Mouse (Mus musculus) heart, adult 8-10 months (tissue): ENCODE data around the gene Spint3. TPM values are rescaled to one million over a fixed set of nuclear protein-coding genes. Genes with fewer than 3 reads are reported as not detected.
"Not testable (repeated sequence)": the region's sequence is repeated elsewhere in the genome, so short reads cannot be mapped to it uniquely, and the experiment has no call there.

Source experiments
- DNase-seq: peaks from one replicate; pipeline ENCODE4 v3.0.0; 2022; ENCODE audit warnings: low spot score
- total RNA-seq, 4 experiments: library from RNA; stranded (reverse); gene quantifications; 2 replicates each; pipeline ENCODE4 v1.2.4; 2022

Spint3 gene
- not detected for total RNA-seq

DNA sequence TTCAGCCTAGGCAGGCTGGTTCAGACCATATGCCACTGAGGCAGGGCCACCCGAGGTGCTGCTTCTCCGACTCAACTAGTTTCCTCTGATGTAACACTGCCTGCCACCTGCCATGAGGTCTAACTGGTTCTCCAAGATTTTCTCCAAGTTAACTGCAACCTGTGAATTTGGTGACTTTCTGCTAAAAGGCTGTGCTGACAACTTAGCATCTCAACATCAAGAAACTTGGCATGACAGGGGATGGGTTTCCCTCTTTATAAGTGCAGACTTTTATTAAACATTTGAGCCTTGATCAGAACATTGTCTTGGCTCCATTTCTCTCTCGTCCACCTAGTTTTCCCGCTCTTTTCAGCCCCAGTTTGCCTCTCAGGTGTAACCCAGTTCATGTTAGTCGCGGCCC is at the start of gene Spint3:
TSS of gene Spint3 (minus strand) at position 101 of the 400 bp plus-strand sequence.
- not testable (repeated sequence) for DNase-seq

DNA sequence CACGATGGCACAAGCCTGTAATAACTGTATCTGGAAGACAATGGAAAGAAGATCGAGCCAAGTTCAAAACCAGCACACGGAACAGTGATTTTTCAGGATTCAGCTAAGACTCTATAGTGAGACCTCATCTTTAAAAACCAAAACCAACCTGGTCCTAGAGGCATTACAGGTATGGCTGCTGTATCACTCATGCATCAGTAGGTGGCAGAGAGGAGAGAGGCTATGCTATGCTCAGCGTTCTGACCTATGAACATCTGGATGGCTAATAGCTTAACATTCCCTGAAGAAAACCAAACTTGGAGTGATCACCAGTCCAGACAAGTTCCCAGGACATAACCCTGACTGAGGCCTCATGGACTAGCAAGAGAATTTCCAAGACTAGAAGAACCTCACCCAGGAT is 48.5 kb upstream of the Spint3 start:
- DNase-seq: no peak

DNA sequence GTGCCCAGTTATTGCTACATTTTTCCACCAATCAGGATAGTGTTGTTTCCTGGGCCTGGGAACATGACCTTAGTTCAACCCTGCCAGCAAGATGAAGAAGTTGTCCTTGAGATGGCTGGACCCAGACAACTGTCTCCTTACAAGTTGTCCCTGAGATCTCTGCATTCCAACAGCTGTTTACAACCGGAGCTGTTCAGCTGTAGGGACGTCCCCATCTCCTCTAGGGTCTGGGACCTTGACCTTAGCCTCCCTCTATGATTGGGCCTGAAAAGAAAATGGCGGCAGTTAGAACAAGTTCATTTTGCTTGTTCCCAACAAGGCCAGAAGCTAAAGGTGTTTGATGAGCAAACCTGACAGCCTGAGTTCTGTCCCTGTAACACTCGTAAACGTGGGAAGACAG is 45.8 kb upstream of the Spint3 start:
- DNase-seq: no peak

- DNase-seq: no peak
Observed at GRCm38 (mm10) chr2:164615386-164615785, 42.1 kb upstream of the Spint3 start.

DNA sequence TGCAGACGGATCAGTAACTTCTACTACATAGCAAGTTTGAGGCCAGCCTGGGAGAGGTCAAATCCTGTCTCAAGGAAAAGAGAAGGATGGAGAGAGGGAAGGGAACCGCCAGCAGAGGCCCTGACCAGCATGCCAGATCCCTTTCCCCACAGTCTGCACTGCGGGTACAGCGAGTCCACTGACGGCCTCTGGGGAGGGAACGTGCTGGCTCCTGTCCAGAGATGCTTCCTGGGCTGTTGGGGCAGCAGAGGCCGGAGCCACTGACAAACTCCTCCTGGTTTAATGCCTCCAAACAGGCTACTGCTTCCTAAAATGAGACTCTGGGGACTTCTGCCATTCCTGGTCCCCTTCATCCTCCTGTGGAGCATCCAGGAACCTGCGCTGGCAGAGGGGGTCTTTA is 40.2 kb upstream of the Spint3 start, which contains the start of the genes Wfdc6b and Wfdc8:
TSS of gene Wfdc6b (plus strand) at position 52 of the 400 bp plus-strand sequence.
TSS of gene Wfdc8 (minus strand) at position 156 of the 400 bp plus-strand sequence.
- DNase-seq: peak; percentile 28

DNA sequence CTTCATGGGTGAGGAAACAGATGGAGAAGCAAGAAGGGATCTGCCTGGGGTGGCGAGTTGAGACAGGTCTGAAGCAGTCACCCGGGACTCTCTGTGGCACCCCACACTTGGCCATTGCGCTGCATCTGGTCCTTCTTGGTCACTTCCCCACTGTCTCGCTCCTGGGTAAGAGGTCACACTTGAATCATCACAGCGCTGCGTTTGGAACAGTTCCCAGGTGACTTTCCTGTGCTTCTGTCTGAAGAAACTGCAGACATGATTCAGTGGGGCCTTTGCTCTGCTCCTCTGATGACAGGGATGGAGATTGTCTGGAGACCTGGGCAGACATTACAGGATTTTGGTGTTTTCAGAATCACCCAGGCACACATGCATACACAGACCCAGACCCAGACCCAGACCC is 35.5 kb upstream of the Spint3 start:
- no peak for DNase-seq

DNA sequence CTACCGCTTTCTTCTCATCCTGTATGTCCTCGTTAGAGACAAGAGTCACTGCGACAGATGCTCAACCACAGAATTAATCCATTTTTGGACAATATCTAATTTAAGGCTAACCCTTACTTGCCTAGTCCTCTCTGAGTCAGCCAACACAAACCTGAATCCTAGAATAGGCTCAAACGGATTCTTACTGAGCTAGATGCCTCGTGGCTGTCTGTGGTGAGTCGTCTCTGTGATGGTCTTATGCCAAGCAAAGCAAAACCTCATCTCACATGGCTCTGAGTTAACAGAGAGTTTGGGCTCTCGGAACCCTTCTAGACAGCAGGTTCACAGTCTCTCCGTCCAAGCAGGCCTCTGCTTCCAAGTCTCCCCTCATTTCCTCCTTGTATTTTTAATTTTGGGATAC is 31.2 kb upstream of the Spint3 start:
- no peak for DNase-seq

GRCm38 (mm10) chr2:164603482-164603881 is 30.2 kb upstream of the Spint3 start:
- no peak for DNase-seq

DNA sequence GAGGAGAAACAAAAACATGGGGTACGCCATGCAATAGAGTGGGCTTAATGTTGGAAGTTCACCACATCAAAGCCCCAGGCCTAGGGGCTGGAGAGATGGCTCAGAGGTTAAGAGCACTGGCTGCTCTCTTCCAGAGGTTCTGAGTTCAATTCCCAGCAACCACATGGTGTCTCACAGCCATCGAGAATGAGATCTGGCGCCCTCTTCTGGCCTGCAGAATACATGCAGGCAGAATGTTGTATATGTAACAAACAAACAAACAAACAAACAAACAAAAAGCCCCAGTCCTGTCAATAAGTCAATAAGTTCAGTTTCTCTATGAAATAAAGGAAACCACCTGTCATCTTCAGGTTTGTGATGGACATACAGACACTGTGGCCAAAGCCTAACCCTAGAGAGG is 26.9 kb upstream of the Spint3 start:
- no peak for DNase-seq

- DNase-seq: no peak
Observed at GRCm38 (mm10) chr2:164593494-164593893, 20.2 kb upstream of the Spint3 start, which contains the start of gene Eppin. Eppin (minus strand) TSS chr2:164593594.

DNA sequence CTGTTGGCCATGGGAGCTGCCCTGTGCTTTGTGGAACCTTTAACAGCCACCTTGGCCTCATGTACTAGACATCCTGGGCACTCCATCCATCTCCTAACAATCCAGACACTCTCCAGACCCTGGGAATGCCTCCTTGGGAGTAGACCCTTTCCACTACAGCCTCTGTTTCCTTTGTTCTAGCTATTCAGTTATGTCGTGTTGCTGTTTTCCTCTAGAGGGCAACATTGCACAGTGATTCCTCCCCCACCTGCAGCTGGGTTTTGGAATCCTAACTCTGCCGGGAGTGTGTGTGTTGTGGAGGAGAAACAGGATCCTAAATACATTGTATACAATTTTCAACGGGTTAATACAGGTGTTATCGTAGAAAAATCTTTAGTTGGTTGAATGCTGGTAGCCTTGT is 18.8 kb upstream of the Spint3 start:
- no peak for DNase-seq

DNA sequence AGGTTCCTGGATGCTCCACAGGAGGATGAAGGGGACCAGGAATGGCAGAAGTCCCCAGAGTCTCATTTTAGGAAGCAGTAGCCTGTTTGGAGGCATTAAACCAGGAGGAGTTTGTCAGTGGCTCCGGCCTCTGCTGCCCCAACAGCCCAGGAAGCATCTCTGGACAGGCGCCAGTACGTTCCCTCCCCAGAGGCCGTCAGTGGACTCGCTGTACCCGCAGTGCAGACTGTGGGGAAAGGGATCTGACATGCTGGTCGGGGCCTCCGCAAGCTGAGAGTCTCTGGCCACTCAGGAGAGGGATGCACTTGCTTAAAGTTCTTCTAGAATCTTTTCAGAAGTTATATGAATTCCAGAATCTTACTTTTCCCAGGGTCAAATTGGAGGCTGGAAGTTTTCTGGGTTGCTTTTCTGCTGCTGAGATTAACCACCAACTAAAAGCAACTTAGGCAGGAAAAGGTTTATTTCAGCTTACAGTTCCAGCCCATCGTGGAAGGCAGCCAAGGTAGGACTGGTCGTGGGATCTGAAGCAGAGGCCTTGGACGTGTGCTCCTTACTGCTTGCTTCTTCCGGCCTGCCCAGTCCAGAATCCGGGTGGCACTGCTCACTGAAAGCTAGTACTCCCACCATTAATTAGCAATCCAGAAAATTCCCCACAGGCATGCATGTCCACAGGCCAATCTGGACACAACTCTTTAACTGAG is 11.9 kb upstream of the Spint3 start, which contains the start of gene Wfdc6a:
TSS of gene Wfdc6a (minus strand) at position 423 of the 701 bp plus-strand sequence.
- peak; percentile 17 for DNase-seq

- DNase-seq: no peak
Observed at GRCm38 (mm10) chr2:164567460-164567859, 5.8 kb downstream of the Spint3 start.

- no peak for DNase-seq
Observed at GRCm38 (mm10) chr2:164566997-164567396, 6.3 kb downstream of the Spint3 start.

- no peak for DNase-seq
Observed at GRCm38 (mm10) chr2:164564346-164564745, 8.9 kb downstream of the Spint3 start.

DNA sequence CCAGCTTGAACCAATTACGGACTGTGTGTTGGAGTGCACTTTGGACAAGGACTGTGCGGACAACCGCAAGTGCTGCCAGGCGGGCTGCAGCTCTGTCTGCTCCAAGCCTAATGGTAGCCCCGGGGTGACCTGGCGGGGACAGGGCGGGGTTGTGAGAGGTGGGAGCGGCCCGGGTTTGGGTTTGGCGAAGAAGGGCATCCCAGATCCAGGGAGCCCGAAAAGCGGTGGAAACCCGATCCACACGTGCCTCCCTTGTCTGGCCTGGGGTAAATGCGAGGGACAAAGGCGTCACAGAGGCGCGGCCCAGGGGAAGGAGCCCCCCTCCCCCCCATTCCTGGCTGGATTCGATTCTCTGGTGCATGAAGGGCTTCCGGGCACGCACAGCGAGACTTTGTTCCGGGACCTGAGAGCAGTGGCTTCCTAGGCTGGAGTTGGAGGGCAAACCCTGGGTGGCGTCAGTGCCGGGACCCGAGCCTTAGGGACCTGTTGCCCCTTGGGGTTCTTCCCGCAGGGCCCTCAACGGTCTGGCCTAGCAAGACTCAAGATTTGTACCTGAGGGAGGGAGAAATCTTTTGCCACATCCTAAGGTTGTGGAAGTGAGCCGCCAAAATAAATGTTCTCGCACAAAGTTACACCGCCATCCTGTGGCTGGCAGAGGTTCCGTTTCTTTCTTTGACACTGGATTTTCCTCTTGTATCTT is 9.8 kb downstream of the Spint3 start:
- no peak for DNase-seq

- DNase-seq: no peak
Observed at GRCm38 (mm10) chr2:164562391-164563188, 10.7 kb downstream of the Spint3 start, which contains the start of gene Wfdc2. Wfdc2 (plus strand) TSS chr2:164562413.

DNA sequence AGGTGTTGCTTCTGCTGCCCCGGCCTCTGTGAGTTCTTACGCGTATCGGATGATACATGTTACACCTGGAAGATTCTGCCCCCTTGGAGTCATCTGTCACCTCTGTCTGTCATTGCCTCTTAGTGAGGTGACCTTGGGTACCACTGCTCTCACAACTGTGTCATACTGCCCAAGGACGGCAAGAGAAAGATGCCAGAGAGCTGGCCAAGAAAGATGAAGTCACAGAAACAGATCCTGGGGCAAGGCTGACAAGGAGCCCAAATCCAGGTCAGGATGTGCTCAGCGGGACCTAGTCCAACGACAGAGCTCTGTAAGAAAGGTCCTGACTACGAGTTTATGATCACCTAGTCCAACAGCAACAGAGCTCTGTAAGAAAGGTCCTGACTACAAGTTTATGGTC is 13.2 kb downstream of the Spint3 start:
- no peak for DNase-seq

- no peak for DNase-seq
Observed at GRCm38 (mm10) chr2:164558991-164559645, 14.1 kb downstream of the Spint3 start.

DNA sequence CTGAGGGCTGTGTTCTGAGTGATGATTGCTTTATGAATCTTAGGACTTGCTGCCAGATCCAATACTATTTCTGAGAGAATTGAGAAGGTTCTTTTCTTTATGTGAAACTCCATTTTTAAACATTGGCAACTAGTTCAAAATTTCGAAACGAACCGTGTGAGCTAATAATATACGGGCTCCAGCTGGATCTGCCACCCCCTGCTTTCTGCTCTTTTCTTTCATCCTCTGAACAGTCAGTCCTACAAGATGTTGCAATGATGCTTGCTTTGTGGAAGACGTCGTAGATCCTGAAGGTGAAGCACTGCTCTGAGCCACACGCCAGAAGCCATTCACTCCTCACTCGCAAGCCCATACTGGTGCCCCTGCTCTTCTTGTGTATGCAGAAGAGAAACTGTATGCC is 14.8 kb downstream of the Spint3 start:
- DNase-seq: no peak

- DNase-seq: no peak
Observed at GRCm38 (mm10) chr2:164551502-164551901, 21.8 kb downstream of the Spint3 start.

- no peak for DNase-seq
Observed at GRCm38 (mm10) chr2:164550895-164551269, 22.4 kb downstream of the Spint3 start.
